Mouse (Mus musculus) CD4-positive, CD25-positive, alpha-beta regulatory T cell, adult 2 months (primary cell): ENCODE results near the gene Lpp.

Experiments used
- DNase-seq: peaks from one replicate; pipeline ENCODE4 v3.0.0-alpha.2; 2012; ENCODE audit warnings: low read depth, low spot score

Gene Lpp

DNA sequence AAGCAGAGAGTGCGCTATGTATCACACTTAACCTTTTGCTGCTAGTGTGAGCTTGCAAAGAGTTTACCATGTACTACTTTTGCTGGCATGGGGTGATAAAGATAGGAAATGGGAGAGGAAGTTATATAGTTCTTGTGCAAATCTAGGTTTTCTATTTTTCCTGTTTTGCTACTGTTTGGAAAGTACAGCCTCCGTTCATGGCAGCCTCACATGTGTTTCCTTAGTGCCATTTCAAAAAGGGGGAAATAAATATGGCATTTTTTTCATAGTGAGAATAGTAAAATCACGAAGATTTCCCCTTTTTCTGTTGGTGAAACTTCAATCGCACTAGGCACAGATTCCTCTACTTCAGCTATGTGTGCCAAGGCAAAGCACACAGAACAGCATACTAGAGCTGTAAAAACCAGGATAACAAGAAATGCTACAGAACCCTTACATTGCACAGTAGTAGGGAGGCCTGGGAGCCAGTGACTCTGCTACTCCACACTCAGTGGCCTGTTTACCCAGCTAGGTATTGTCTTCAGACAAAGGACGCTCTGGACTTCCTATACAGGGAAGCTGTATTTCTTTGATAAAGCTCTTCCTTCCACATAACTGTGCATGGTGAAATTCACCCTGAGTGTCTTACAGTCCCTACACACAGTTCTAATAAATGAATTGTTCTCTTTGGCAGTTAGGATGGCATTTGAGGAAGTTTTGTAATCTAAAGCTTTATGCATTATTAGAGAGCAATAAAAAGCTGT is 276.6 kb downstream of the Lpp start:
- DNase-seq: no peak

- DNase-seq: no peak
Observed at GRCm38 (mm10) chr16:24678942-24679341, 285.6 kb downstream of the Lpp start.

DNA sequence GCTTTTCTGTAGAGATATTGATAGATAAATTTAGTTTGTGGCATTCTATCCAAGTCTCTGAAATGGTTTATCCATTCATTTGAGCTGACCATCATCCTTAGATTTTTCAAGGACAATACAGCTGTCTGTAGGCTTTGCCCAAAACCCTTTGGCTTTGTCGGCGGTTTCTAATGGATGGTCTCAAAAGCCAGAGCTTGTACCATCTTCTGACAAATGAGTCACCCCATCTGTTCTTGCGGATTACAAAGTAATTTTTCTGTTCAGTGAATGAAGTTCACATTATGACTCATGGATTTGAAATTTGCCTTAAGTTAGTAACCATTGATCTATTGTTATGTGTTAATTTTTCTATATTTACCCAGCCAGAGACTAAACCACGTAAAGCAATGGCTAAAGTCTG is 301.8 kb downstream of the Lpp start:
- DNase-seq: no peak

DNA sequence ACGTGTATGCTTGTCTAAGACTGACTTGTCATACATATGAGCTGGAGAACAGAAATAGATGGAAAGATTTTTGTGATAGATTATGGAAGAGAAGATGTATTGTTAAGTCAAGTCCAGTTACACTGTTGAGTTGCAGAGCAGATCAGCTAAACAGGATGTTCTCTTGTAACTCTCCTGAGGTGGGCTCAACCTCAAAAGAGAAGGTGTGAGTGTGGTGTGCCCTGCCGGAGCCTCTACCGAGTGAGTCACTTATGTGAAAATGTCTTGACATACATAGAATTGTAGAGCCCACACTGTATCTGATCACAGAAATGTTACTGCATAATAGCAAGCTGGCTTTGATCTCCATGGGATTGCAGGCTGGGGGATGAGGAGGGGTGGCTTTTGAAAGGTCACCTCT is 310.9 kb downstream of the Lpp start:
- peak; percentile 49 for DNase-seq

- no peak for DNase-seq
Observed at GRCm38 (mm10) chr16:24723641-24724040, 330.3 kb downstream of the Lpp start.

- no peak for DNase-seq
Observed at GRCm38 (mm10) chr16:24732751-24733150, 339.4 kb downstream of the Lpp start.

- no peak for DNase-seq
Observed at GRCm38 (mm10) chr16:24733321-24733720, 340.0 kb downstream of the Lpp start.

GRCm38 (mm10) chr16:24735754-24736153 is 342.4 kb downstream of the Lpp start:
- DNase-seq: peak; percentile 6

DNA sequence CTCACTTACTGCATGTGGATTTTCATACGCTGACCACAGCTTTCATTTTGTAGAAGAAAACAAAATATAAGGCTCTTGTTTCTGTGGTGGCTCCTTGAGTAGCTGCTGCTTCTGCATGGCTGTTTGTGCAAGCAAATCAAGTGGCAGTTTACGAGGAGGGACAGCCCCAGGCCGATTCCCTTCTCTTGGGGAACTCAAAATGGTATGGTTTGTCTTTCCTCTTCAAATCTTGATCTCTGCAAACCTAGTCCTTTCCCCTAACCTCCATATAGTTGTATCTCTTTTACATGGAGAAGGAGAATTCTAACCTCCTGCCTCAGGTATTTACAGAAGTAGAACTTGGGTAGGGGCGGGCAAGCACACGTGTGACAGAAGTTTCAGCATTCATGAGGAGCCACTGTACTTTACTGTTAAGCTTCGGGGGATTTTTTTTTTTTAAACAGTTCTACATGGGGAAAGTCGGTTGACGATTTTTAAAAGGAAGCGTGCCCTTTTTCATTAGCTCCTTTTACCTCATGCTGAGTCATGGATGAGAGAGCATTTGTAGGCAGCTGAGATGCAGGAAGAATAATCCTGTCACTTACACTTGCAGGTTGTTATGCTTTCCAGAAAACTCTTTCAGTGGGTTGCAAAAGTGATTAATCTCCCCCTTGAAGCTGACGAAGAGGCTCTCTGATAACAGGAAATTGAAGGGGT is 344.2 kb downstream of the Lpp start:
- peak; percentile 36 for DNase-seq

GRCm38 (mm10) chr16:24740714-24741113 is 347.4 kb downstream of the Lpp start:
- no peak for DNase-seq

- no peak for DNase-seq
Observed at GRCm38 (mm10) chr16:24749816-24750215, 356.5 kb downstream of the Lpp start.

DNA sequence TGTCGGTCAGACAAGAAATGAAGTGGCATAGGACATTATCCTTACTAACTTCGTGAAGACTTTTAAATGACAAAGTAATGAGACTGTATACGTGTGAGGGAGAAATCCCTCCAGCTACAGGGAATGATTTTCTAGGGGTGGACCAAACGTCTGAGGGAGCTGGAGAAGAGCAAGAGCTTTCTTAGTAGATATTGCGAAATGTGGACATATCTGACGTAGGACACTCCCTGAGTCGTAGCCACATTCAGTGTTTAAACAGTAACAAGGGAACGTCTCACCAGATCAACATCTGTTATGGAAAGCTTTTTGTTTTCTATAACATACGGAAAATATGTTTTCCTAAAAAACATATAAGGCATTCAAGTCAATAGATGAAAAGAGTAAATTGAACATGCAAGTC is 362.8 kb downstream of the Lpp start:
- DNase-seq: no peak

DNA sequence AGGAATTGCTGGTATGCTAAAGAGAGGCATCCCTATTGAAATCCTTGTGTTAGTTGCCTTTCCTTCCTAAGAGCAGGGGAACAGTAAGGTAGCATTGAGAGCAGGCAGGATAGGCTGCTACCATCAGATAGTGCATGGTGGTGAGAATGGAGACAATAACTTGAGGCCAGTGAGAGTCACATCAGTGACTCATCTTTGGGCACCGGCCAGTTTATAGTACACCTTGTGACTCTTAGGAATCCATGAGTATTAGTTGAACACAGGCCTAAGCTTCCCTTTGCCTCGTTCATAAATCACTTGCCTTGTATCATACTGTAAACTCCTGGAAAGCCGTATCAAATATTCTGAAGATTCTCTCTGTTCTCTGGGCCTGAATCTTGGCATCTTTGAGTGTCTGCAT is 372.7 kb downstream of the Lpp start:
- no peak for DNase-seq

GRCm38 (mm10) chr16:24766596-24766995 is 373.3 kb downstream of the Lpp start:
- DNase-seq: no peak

DNA sequence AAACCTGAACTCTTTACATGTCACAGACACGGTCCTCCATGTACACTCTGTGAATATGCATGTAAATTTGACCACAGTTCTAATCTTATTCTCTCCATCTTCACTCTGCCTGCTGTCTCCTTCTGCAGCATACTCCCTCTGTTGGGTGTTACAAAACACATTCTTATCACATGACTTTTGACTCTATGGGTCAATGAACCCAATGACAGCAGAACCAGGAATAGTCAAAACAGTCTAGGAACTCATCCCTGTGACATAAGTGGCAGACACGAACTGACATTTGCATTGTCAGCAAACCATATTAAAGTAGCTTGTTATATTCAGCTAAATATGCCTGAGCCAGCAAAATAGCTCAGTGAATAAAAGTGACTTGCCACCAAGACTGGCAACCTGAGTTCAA is 383.7 kb downstream of the Lpp start:
- DNase-seq: no peak

- DNase-seq: no peak
Observed at GRCm38 (mm10) chr16:24778432-24779274, 385.3 kb downstream of the Lpp start.

GRCm38 (mm10) chr16:24780545-24780944 is 387.2 kb downstream of the Lpp start:
- DNase-seq: no peak

GRCm38 (mm10) chr16:24781922-24782321 is 388.6 kb downstream of the Lpp start:
- no peak for DNase-seq

DNA sequence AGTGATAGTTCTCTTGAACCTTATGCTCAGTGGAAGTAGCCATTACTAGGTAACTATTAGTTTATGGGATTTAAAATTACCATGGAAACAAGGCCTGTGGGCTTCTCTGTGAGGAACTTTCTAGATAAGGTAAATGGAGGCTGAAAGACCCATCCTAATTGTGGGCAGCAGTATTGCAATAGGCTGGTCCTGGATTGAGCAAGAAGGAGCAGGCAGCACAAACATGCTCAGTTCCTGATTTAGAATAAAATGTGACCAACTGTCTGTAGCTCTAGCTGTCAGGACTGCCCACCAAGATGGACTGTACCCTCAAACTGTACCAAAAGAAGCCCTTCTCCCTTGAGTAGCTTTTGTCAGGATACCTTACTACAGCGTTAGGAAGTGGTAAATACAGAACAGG is 392.3 kb downstream of the Lpp start:
- no peak for DNase-seq

DNA sequence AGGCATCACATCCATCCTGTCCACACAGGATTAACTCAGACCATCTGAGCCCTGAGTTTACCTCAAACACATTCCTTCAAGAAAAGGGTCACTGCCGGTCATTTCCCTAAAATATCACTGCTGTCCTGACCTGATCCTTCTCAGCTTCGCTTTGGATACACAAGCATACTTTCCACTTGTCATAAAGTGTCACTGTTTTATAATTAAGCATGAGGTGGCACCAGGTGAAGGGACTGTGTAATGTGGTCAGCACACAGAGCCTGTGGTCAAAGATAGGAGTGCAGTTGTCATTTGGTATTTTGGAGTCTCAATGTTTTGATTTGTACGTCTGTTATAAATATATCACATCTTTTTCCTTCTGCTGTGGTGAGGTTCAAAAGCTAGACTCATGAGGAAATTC is 395.7 kb downstream of the Lpp start:
- no peak for DNase-seq

DNA sequence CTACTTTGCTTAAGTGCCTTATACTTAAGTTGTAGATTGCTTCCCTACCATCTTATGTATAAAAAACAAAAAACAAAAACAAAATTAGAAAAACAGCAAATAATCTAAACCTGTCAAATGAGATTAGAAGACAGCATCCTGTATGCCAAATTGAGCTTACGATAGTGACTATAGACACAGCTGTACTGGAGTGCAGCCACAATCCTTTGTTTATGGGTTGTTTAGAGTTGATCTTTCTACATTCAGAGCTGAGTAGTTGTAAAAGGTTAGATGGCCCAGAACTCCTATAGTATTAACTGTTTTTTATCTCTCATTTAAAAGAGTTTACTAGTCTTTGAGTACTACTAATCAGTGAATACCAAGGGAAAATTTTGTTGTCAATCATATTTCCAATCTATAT is 398.1 kb downstream of the Lpp start:
- no peak for DNase-seq

DNA sequence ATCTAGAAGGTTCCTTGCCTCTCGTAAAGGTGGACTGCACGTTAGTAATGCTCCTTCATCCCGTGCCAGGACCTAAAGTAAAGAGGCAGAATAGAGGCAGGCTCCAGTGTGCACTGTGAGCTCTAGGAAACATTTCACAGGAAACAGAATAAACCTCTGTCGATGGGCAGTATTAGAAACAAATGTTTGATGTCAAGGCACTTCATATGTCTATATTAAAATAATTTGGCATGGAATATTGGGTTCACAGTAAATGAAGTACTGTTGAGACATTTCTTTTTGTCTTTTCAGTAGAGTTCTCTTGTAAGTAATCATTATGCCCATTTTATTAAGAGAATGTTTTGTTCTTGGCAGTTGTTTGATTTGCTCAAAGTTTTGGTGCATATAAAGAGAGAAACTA is 398.7 kb downstream of the Lpp start:
- no peak for DNase-seq
